Mouse (Mus musculus): Measurements from ENCODE around the gene Gramd1a. TPM values are rescaled to one million over a fixed set of nuclear protein-coding genes. Genes with fewer than 3 reads are reported as not detected.

Gramd1a gene
- polyA plus RNA-seq, 1 experiment from 2014 or later, result 221 TPM

DNA sequence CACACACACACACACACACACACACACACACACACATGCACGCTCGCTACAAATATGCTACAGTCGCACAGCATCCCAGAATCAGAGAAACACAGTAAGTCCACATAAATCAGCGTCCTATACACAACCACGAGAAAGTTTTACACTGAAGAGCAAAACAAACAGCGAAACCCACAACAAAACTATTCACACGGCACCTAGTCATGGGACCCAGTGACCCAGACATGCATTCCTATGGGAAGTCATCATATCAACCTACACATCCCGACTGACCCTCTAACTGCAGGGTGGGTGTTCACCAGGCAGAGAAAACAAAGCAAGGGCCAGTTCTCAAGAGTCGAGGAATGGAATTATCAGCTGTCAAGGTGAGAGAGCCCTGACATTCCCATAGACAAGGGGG lies 6.4 kb downstream of the Gramd1a start:
- 37% methylated on average over 9 of the region's 9 CpGs for WGBS
- no peak; the same call in none of the 2 replicates for ATAC-seq (ENCODE audit: low FRiP score, low read depth)
- peak overlapping the region; percentile 98 for H3K9ac ChIP-seq

DNA sequence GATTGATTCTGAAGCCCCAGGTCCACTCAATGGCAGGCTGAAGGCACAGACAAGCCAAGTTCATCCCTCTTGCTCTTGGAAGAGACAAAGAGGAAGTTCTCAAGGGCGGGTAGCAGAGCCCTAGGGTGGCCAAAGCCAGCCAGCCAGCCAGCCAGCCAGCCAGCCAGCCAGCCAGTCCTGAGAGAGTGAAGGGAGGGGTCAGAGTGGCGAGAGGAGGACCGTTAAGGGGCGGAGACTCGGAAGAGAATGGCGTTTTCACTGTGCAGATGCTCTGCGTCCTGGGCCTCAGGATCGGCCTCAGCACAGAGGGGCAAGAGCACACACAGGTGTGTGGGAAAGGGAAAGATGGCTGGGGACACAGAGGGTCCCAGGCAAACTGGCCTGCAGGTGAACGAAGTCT lies 6.9 kb downstream of the Gramd1a start:
- no peaks in the 10 kb centered on the region for H3K9me3 ChIP-seq
- H3K27ac ChIP-seq, result peak overlapping the region; percentile 46
- H3K4me2 ChIP-seq (replicated peaks), result peak overlapping the region; percentile 77
- H3K4me1 ChIP-seq, result peaks cover 31% of the 10 kb centered on the region
- peaks cover 13% of the 10 kb centered on the region for H3K36me3 ChIP-seq
- WGBS, result 7% methylated on average over 9 of the region's 9 CpGs
- H3K4me3 ChIP-seq, result peak overlapping the region; percentile 84
- peak; percentile 42 for ATAC-seq (ENCODE audit: low FRiP score, low read depth)
- peak overlapping the region; percentile 98 for H3K9ac ChIP-seq
- H3K27me3 ChIP-seq (replicated peaks), result no peaks in the 10 kb centered on the region

More for the DNA sequence above, 6.4 kb downstream of the Gramd1a start:
- Histone ChIP-seq H3K27ac (peak overlapping the region; percentile 95), H3K4me3 (peak overlapping the region; percentile 84), H3K27me3 (replicated peaks) (no peaks in the 10 kb centered on the region), H3K9me3 (no peaks in the 10 kb centered on the region), H3K4me2 (replicated peaks) (peak overlapping the region; percentile 77), H3K36me3 (peaks cover 11% of the 10 kb centered on the region), H3K4me1 (peaks cover 31% of the 10 kb centered on the region)

DNA sequence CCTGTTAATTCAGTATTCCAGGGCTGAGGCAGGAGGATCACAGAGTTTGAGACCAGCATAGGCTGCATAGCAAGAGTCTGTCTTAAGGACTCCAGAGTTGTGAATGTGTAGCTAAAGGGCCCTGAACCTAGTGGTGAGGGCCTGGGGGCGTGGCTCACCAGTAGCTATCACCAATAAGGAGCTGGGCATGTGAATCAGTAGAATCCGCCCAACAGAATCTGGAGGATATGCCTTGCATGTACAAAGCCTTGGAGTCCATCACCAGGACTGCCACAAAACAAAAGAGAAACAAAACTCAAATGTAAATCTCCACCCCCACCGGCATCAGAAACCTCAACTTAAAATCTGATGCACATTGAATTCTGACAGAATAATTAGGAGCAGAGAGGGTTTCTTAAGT lies 7.6 kb downstream of the Gramd1a start:
- peak overlapping the region; percentile 77 for H3K4me2 ChIP-seq (replicated peaks)
- H3K9ac ChIP-seq, result peak overlapping the region; percentile 98
- no peak for ATAC-seq (ENCODE audit: low FRiP score, low read depth)

DNA sequence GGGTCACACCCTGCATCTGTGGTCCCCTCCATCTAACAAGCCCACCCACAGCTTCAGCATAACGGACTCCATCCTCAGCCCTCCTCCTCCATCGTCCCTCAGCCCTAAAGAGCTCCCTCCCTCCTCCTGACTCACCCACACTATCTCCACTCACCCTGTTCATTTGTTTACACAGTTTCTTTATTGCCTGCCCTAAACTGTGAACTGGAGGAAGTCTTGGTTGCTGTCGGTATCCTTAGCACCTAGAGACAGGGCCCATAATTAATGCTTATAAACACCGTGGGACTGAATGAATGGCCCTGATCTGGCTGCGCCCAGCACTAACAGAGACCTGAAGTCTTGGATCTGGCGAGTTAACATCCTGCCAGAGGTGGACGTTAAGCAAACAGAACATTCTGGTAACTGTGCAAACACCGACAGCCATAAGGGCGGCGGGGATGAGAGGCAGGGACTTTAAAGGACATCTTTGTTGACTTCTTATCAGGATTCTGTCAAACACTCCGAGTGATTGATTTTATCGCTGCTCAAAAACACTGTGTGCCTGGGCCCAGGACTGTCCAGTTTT lies 10.0 kb downstream of the Gramd1a start:
- 50% methylated on average over 12 of the region's 12 CpGs for WGBS
- no peak for ATAC-seq (ENCODE audit: low FRiP score, low read depth)
- no peaks in the 10 kb centered on the region for H3K9me3 ChIP-seq
- H3K36me3 ChIP-seq, result peaks cover 43% of the 10 kb centered on the region
- H3K27ac ChIP-seq, result no peak overlapping the region
- H3K4me1 ChIP-seq, result peaks cover 20% of the 10 kb centered on the region
- no peak overlapping the region for H3K4me3 ChIP-seq
- H3K9ac ChIP-seq, result no peak overlapping the region
- H3K27me3 ChIP-seq (replicated peaks), result no peaks in the 10 kb centered on the region
- no peak overlapping the region for H3K4me2 ChIP-seq (replicated peaks)

More for the DNA sequence above, 7.6 kb downstream of the Gramd1a start:
- no peaks in the 10 kb centered on the region for H3K9me3 ChIP-seq
- H3K4me3 ChIP-seq, result peak overlapping the region; percentile 84
- peaks cover 31% of the 10 kb centered on the region for H3K4me1 ChIP-seq
- WGBS, result 76% methylated on average over 3 of the region's 3 CpGs
- H3K27me3 ChIP-seq (replicated peaks), result no peaks in the 10 kb centered on the region
- H3K27ac ChIP-seq, result no peak overlapping the region
- H3K36me3 ChIP-seq, result peaks cover 19% of the 10 kb centered on the region

DNA sequence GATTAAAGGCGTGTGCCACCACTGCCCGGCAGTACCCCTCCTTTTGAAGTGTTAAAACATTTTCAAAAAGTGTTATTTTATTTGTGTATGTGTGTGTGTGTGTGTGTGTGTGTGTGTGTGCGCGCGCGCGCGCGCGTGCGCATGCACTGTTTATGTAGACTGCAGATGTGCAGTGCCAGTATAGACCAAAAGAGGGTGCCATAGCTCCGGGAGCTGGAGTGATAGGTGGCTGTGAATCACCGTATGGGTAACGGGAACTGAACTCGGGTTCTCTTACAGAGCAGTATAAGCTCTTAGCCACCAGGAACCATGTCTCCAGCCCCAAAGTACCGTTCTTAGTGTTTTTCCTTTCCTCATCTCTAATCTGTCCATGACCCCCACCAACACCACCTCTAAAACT lies 10.8 kb downstream of the Gramd1a start:
- Histone ChIP-seq H3K9ac (no peak overlapping the region), H3K4me3 (no peak overlapping the region), H3K9me3 (no peaks in the 10 kb centered on the region), H3K36me3 (peaks cover 51% of the 10 kb centered on the region), H3K4me1 (peaks cover 20% of the 10 kb centered on the region), H3K4me2 (replicated peaks) (no peak overlapping the region), H3K27ac (no peak overlapping the region), H3K27me3 (replicated peaks) (no peaks in the 10 kb centered on the region)
- 94% methylated on average over 16 of the region's 16 CpGs for WGBS
- no peak for ATAC-seq (ENCODE audit: low FRiP score, low read depth)

DNA sequence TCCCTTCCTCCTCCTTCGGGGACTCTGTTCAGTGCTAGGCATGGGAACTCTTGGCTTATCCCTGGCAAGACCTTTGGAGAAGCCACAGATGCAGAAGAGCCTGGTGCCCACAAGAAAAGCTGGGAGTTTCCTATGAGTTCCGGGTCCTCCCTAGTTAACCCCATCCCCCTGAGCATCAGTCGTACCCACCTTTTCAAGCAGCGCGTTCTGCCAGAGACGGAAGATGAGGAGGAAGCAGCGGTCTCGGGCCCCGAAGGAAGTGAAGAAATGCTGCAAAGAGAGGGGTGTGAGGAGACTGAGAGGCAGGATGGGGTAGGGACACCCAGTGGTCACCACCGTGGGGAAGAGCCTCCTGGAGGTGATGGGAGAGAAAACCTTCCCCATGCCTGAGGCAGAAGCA lies 14.8 kb downstream of the Gramd1a start:
- H3K4me1 ChIP-seq, result no peaks in the 10 kb centered on the region
- no peaks in the 10 kb centered on the region for H3K9me3 ChIP-seq
- H3K4me2 ChIP-seq (replicated peaks), result no peak overlapping the region
- no peak overlapping the region for H3K27ac ChIP-seq
- H3K4me3 ChIP-seq, result no peak overlapping the region
- WGBS, result 98% methylated on average over 10 of the region's 10 CpGs
- H3K36me3 ChIP-seq, result peaks cover 80% of the 10 kb centered on the region
- no peak for ATAC-seq (ENCODE audit: low FRiP score, low read depth)
- H3K9ac ChIP-seq, result no peak overlapping the region
- H3K27me3 ChIP-seq (replicated peaks), result no peaks in the 10 kb centered on the region

DNA sequence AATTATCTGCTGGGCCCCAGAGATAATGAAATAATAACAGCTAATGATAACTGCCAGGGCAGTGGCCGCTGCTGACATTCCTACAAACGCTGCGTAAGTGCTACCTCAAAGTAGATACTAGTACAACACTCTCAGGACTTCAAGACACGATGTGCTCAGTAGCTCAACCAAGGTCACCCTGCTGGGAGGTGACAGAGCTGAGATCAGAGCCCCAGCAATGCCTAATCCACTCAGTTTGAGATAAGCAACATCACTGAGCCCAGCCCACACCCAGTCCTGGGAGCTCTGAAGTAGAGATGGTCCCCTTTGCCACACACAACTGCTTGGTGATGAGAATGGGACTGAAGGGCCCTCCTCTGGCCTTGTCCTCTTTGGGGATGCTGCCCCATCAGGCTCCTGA lies 15.4 kb downstream of the Gramd1a start:
- Histone ChIP-seq H3K4me1 (no peaks in the 10 kb centered on the region), H3K4me3 (no peak overlapping the region), H3K4me2 (replicated peaks) (no peak overlapping the region), H3K27ac (no peak overlapping the region), H3K36me3 (peaks cover 86% of the 10 kb centered on the region), H3K27me3 (replicated peaks) (no peaks in the 10 kb centered on the region), H3K9ac (no peak overlapping the region), H3K9me3 (no peaks in the 10 kb centered on the region)
- no peak for ATAC-seq (ENCODE audit: low FRiP score, low read depth)
- 95% methylated on average over 4 of the region's 4 CpGs for WGBS

DNA sequence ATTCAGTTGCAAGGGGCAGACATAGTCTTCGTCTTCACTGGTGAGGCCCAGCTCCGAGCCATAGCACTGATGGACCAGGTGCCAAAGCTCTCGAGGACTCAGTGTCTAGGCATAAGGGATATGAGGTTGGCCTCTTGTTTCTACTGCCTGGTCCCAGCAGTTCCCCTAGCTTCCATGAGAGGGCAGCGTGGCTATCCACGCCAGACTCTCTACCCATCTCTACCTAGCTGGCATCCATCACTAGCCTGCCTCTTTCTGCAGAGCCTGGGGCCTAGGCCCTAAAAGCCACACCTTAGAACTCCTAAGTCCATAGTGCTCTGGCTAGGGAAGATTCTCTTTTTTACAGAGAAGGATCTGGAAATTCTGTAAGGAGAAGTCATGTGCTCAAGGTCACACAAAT lies 15.9 kb downstream of the Gramd1a start:
- 73% methylated on average over 5 of the region's 5 CpGs for WGBS
- no peaks in the 10 kb centered on the region for H3K27me3 ChIP-seq (replicated peaks)
- H3K27ac ChIP-seq, result no peak overlapping the region
- no peak overlapping the region for H3K9ac ChIP-seq
- H3K36me3 ChIP-seq, result peaks cover 92% of the 10 kb centered on the region
- peak; percentile 52; the same call in 1 of the 2 replicates for ATAC-seq (ENCODE audit: low FRiP score, low read depth)
- H3K4me1 ChIP-seq, result no peaks in the 10 kb centered on the region
- H3K9me3 ChIP-seq, result no peaks in the 10 kb centered on the region
- H3K4me3 ChIP-seq, result no peak overlapping the region
- H3K4me2 ChIP-seq (replicated peaks), result no peak overlapping the region

DNA sequence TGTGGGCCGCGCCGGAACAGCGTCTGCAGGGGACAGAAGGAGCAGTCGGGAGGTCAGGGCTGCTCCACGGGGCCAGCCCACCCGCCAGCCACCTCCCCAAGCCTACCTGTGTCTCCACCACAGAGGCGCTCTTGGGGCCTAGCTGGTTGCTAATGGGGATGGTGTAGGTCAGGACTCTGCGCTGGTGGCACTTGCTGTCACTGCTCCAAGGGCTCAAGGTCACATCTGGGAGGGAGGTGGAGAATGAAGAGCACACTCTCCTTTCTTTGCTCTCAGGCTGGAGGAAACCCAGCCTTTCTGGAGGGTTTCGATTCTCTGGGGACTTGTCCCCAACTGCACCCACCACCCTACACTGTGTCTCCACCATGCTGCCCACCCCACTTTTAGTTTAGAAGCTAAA lies 20.0 kb downstream of the Gramd1a start:
- H3K27ac ChIP-seq, result no peak overlapping the region
- H3K36me3 ChIP-seq, result peaks cover 100% of the 10 kb centered on the region
- no peak overlapping the region for H3K9ac ChIP-seq
- ATAC-seq (ENCODE audit: low FRiP score, low read depth), result no peak
- H3K4me3 ChIP-seq, result no peak overlapping the region
- no peaks in the 10 kb centered on the region for H3K27me3 ChIP-seq (replicated peaks)
- no peak overlapping the region for H3K4me2 ChIP-seq (replicated peaks)
- H3K9me3 ChIP-seq, result no peaks in the 10 kb centered on the region
- no peaks in the 10 kb centered on the region for H3K4me1 ChIP-seq
- WGBS, result 95% methylated on average over 10 of the region's 10 CpGs

DNA sequence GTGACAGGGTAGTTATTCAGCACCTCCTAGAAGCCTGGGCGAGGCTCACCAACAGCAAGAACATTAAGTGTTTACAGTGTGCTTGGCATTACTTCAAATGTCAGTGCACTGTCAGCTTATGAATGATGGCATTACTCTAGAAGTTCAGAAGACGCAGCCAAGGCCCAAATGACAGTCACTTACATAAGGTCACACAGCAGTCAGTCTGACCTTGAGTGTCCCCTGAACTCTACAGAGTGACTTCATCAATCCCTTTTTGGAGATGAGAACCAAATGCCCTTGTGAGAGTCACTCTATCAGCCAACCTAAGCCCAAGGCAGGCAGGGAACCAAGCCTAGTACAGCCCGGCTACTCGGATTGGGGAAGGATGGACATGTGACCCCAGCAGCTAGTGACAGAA lies 23.8 kb downstream of the Gramd1a start:
- Histone ChIP-seq H3K27ac (no peak overlapping the region), H3K36me3 (peaks cover 87% of the 10 kb centered on the region), H3K4me1 (peaks cover 5% of the 10 kb centered on the region), H3K4me2 (replicated peaks) (no peak overlapping the region), H3K9ac (no peak overlapping the region), H3K9me3 (no peaks in the 10 kb centered on the region), H3K27me3 (replicated peaks) (peaks cover 16% of the 10 kb centered on the region), H3K4me3 (0 out of 2 replicates have a peak overlapping the region, but pooled peaks have one; percentile 3)
- 92% methylated on average over 4 of the region's 4 CpGs for WGBS
- no peak for ATAC-seq (ENCODE audit: low FRiP score, low read depth)

DNA sequence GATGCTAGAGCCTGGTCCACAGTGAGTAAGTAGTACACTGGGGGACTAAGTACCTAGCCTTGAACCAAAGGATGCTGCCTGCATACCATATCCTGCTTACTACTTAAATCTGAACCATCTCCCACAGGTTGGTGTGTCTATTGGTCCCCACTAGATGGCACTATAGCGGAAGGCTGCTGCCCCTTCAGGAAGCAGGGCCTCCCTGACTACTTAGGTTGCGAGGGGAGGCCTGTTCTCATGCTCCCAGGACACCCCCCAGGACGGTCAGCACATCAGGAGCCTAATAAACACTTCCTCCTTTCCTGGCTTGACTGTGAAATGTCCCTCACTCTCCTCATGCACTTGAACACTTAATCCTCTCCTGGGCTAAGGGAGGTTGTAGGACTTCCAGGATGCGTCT lies 24.9 kb downstream of the Gramd1a start:
- Histone ChIP-seq H3K4me3 (no peak overlapping the region), H3K27me3 (replicated peaks) (peaks cover 26% of the 10 kb centered on the region), H3K9ac (no peak overlapping the region), H3K36me3 (peaks cover 77% of the 10 kb centered on the region), H3K27ac (no peak overlapping the region), H3K4me1 (peaks cover 12% of the 10 kb centered on the region), H3K4me2 (replicated peaks) (no peak overlapping the region), H3K9me3 (no peaks in the 10 kb centered on the region)
- ATAC-seq (ENCODE audit: low FRiP score, low read depth), result no peak
- 42% methylated on average over 4 of the region's 4 CpGs for WGBS

DNA sequence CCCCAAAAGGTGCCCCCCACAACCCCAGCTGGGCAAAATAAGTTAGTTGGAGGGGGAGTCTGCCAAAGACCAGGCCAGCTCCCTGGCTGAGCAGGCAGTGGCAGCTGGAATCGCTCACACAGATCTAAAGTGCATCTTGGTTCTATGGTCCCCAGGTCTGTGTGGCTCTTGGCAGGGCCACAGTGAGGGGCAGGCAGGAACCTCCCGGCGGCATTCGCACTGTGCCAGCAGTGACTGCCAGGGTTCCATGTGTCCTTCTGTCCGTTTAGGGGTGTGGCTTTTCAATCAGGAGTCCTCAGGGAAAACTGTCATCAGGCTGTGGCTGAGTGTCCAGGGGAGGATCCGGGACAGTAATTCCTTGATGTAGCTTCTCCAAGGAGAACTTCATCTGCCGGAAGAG lies 25.5 kb downstream of the Gramd1a start:
- H3K9ac ChIP-seq, result no peak overlapping the region
- no peak for ATAC-seq (ENCODE audit: low FRiP score, low read depth)
- 95% methylated on average over 7 of the region's 7 CpGs for WGBS

DNA sequence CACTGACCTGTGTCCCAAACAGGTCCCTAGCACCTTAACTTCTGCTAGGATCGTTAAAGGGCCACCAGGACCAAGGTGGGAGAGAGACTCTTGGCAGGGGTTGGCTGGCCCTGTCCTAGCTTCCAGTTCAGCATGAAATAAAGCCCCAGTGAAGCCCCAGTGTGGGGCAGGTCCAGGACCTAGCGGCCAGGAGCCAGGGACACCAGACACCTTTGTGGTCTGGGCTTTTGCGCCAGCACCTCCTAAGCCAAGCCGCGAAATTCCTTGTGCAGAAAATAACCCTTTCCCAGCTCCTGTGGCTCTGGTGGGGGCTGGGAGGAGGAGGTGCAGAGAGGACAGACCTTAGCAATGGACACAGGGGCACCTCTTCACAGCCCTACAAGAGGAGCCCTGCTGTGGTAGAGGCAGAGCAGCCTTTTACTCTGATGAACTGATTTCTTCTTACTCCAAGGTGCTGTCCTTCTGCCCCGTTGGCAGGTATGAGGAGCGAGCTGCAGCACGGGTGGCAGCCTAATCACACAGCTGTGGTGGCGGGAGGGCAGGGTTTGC lies 27.5 kb downstream of the Gramd1a start:
- H3K36me3 ChIP-seq, result peaks cover 51% of the 10 kb centered on the region
- no peak for ATAC-seq (ENCODE audit: low FRiP score, low read depth)

More for the DNA sequence above, 25.5 kb downstream of the Gramd1a start:
- peaks cover 33% of the 10 kb centered on the region for H3K27me3 ChIP-seq (replicated peaks)
- no peak overlapping the region for H3K4me3 ChIP-seq
- no peaks in the 10 kb centered on the region for H3K9me3 ChIP-seq
- H3K4me2 ChIP-seq (replicated peaks), result no peak overlapping the region
- H3K4me1 ChIP-seq, result peaks cover 12% of the 10 kb centered on the region
- no peak overlapping the region for H3K27ac ChIP-seq
- peaks cover 70% of the 10 kb centered on the region for H3K36me3 ChIP-seq

More for the DNA sequence above, 27.5 kb downstream of the Gramd1a start:
- Histone ChIP-seq H3K9ac (no peak overlapping the region), H3K27me3 (replicated peaks) (peaks cover 42% of the 10 kb centered on the region), H3K4me3 (no peak overlapping the region), H3K4me1 (peaks cover 12% of the 10 kb centered on the region), H3K4me2 (replicated peaks) (no peak overlapping the region), H3K27ac (no peak overlapping the region), H3K9me3 (no peaks in the 10 kb centered on the region)
- WGBS, result 66% methylated on average over 9 of the region's 9 CpGs

All from neural tube, embryonic 12.5 days (tissue).